Mouse (Mus musculus): ENCODE results near the gene Rnf207.

The Rnf207 gene

DNA sequence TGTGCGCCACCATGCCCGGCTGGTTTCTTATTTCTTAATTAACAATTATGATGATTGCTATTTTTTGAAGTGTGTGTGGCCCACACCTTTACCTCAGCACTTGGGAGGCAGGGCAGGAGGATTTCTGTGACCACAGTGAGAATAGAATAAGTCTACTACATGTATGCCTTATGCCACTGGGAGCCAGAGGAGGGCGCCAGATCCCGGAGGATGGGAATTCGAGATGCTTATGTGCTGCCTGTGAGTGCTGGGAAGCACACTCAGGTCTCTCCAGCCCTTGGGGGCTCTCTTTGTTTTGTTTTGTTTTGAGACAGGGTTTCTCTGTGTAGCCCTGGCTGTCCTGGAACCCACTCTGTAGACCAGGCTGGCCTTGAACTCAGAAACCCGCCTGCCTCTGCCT, 9.9 kb upstream of the Rnf207 start:
- DNase-seq (ENCODE audit: low spot score) = peak; percentile 72

DNA sequence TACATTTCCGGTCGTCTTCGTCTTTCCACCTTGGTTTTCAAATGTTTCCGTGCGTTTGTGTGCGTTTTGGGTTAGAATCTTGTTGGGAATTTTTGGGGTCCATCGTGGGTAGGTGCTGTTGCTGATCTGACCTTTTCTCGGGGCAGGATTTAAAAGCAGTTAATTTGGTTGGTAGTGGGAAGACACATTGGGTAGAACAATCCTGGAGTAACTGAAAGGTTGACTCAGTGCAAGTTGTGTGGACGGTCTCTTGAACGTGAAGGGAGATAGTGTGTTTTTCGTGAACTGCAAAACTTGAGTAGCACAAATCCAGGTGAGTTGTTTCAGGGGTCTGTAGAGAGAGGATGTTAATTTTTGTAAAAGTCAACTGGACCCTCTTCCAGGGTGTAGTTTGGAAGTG, 7.8 kb upstream of the Rnf207 start:
- no peak for DNase-seq (ENCODE audit: low spot score)

DNA sequence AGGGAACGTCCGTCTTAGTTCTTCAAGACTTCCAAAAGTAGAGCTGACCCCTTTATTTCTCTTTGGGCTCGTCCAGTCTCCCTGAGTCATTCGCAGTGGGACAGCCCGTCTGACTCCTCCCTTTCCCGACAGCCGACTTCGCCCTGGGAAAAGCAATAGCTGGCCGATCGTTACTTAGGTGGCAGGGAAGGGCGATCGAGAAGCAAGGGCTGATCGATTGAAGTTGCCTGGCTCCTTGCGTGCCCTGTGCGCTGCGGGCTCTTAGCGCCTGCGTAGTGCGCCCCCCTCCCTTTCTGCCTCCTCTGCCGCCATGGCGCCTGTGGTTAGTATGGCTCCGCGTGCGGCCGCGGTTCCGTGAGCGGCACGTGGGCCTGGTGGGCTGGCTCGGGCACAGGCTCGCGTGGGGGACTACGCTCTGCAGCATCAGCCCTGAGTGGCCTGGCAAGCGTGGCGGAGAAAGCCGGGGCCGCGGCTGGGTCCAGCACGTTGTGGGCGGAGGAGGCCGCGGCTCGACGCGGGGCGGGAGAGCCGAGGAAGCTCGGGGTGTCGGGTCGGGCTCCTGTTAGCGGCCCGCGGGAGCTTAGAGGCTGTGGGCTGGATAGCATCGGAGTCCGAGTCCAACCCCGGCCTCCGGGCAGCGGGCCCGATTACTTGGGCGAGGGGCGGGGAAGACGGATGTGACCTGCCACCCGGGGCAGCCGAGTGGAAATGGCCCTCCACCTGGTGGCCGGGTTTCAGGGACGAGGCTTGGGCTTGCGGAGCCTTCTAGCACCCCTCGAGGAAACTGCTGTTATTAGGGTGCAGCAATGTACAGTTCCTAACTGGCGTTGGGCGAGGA, 7.0 kb upstream of the Rnf207 start, which contains the start of gene Rpl22:
Gene Rpl22, plus strand, starts transcription at position 169 of the 838 bp plus-strand sequence.
- peak; percentile 98 for DNase-seq (ENCODE audit: low spot score)

DNA sequence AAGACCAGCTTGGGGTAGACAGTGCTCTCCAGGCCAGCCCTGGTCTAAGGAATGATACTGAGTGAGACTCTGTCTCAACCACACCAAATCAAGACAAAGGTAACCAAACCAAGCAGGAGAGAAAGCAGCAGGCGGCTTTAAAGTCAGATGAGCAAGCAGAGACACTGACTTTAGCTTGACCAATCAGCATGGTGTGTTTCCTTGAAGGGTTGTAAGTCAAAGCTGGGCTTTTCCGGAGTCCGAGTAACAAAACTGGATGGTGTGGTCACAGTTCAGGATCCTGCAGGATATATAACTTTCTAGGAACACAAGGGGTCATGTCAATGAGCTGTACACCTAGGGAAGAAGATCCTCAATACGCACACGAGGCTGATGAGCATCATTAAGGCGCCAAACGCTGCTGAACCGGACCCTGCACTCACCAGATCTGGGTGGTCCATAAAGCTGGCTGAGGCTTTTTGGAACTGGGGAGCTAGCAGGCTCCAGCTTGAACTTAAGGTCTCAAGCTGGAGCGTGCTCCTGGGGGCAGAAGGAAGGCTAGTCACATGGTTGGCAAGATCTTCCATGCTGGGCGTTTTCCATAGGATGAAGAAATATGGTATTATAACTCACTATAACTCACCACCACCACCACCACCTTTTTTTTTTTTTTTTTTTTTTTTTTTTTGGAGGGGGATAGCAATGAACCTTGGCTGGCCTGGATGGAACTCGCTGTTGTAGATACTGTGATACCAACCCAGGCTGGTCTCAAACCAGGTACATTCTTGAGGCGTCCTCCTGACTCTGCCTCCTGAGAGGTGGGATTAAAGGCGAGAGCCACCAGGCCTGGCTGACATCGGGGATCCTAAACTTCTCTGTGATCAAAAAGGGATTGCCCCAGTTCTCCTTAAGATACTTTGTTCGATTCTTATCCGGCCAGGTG, 6.1 kb upstream of the Rnf207 start:
- DNase-seq (ENCODE audit: low spot score) = no peak

DNA sequence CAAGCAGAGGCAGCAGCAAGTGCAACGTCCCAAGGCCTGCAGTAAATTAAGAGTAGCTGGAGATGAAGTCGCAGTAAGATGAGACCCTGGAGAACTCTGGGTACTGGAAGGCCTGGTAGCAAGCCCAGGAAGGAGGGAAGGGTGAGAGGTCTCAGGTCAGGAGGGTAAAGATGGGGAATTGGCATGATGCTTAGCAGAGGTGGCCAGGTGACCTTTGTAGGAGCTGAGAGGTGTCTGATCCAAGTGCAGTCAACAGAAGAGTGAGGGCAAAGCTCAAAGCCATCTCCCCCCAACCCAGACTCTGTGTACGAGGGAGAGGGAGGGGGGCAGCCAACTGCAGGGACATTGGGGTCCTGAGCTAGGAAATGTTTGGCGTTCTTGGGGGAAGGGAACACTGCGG, 2.7 kb upstream of the Rnf207 start:
- DNase-seq (ENCODE audit: low spot score) = no peak

DNA sequence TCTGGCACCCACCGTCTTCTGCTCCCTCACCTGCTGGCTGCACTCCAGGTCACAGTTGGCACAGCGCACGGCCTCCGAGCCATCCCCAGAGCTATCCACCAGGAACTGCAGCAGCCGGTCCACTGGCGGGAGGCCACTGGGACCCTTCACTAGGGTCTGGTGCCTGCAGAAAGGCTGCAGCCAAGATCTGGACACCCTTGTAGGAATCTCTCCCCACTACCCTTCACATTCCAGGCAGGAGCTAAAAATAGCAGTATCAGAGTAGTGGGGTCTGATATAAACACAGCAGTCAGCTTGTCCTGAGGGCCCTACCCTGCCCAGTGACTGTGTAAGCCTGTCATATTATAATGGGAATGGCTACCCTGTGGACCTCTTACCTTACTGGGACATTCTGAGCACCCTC, 1.2 kb downstream of the Rnf207 start:
- no peak for DNase-seq (ENCODE audit: low spot score)

DNA sequence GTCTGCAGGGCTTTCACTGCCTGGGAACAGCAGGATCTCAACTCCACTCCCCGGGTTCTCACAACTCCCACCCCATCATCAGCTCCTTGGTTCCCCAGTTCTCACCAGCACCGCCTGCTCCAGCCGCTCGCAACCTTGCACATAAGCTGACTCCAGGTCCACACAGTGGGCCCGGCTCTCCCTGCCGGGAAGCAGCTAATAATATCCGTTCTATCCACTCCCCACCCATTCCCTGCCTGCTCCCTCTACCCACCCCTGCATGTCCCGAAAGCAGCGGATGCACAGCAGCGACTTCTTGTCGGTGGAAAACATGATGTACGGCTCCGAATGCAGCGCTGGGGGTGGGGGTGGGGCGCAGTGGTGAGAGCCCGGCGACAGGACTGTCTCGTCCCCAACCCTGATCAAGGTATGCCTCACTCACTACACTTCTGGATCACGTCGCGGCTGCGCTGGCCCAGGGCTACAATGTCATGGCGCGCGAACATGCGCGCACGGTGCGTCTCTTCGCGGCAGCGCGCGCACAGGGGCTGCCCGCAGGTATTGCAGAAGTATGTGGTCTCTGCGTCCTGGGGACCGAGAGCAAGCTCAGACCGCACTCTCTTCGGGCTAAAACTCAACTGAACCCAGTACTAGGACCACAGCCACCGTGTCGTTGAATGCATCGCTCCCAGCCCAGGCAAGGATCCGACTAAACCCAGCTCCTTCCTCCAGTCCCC, 3.1 kb downstream of the Rnf207 start:
- no peak for DNase-seq (ENCODE audit: low spot score)

DNA sequence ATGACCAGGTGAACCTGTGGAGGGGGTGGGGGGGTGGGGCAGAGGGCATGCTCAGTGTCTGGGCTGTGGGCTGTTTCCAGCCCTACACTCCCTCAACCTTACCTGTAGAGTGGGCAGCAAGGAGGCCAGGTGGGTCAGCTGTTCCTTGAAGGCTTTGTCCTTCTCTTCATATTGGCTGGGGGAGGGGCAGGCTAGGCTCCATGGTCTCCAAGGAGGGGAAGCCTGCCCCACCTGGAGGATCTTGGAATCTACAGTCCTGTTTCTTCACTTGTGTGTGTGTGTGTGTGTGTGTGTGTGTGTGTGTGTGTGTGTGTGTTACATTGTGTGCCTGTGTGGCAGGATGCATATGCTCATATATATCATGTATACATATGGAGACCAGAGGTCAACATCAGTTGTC, 4.9 kb downstream of the Rnf207 start:
- DNase-seq (ENCODE audit: low spot score) = peak; percentile 64

DNA sequence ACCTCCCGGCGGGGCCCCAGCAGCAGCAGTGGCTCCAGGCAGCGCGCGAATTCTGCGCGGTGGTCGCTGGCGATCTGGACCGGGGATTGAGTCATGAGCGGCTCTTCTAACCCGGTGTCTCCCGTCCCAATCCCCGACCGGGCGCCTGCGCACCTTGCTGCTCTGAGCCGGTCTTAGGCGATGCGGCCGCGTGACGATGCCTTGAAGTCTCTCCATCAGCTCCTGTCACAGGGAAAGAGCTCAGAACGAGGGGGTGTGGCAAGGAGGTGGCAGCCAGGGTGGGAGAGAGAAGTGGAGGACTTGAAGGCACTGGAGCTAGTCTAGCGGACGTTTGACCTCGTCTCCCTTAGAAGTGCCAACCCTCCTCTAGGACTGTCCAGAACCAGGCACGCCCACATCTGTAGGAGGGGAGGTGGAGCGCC, 5.6 kb downstream of the Rnf207 start:
- DNase-seq (ENCODE audit: low spot score) = peak; percentile 58

DNA sequence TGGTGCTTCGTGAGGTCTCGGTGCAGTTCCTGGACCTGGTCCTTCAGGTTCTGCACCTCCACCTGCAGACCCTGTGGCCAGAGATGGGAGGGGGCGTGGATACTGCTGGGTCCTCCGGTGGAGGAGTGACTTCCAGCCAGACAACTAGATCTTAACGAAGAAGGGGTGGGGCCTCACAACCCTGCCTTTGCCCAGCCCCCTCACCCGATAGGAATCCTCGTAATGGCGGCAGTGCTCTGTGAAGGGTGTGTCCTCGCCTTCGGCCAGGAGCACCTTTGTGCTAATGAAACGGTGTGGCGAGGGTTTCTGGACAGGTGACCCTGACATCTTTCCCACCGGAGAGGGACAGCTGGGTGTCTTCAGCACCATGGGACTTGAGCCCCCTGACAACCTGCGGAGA, 6.6 kb downstream of the Rnf207 start:
- DNase-seq (ENCODE audit: low spot score) = no peak

DNA sequence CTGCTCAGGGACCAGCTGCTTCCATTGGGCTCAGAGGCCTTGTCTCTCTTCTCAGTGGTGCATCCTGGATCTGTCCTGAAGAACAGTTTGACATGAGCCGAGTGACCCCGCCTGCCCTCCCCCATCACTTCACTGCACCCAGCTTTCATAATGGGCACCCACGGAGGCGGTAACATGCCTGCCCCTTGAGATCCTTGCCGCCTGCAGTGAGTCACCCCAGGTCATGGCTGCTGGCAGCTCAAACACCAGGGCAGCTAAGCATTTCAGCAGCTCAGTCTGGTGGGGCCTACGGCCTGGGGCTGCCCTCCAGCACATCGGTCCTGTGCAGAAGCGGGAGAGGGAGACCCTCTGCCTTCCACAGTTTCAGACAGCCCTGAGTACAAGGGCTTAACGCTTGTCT, 11.3 kb downstream of the Rnf207 start:
- no peak for DNase-seq (ENCODE audit: low spot score)

DNA sequence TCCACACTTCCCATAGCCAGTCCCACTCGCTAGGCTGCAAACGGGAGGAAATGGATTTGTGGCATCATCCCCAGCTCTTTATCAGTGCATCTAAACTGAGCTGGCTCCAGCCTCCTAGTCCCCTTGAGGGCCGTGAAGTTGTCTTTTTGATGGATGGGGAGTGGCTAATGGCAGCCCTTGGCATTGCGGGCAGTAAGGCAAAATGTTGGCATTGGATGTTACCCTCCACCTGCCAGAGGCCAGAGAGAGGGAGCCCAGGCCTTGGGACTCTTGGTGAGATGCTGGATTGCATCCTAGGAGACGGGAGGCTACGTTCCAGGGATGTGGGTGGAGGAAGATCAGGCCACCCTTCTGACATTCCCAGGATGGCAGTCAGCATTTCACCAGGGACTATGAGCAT, 12.8 kb downstream of the Rnf207 start:
- DNase-seq (ENCODE audit: low spot score) = no peak

DNA sequence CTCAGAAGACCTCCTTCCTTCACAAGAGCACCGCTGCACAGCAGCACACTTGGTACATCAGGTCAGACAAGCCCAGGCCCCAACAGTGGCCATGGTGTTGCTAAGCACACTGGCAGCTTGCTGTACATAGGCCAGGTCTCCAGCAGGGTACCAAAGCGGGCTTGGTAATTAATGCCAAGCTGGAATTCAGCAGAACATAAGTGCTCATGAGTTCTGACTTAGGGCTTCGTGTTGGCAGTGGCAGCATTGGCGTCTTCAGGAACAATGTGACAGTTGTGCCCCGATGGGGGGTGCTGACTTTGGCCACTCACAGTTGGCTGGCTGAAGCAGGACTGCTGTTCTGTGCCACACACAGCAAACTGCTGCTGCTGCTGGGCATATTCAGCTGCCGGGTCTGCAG, 14.1 kb downstream of the Rnf207 start:
- DNase-seq (ENCODE audit: low spot score) = no peak

DNA sequence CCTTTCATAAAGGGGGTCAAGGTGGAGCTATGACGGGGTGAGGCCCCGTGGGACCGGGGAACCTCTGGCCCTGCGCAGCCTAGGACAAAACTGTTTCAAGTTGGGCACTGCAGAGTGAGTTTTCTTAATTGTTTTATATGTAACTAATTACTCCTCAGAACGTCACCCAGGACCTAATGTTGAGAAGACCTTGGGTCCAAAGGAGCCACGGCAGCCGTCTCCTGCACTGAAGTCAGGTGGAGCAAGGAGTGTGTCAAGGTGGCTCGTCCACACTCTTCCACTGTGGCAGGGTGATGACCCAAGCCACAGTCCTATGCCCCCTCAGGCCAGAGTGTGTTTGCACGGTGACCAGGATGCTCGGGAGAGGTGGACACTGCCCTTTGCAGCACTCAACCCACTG, 15.6 kb downstream of the Rnf207 start:
- no peak for DNase-seq (ENCODE audit: low spot score)

DNA sequence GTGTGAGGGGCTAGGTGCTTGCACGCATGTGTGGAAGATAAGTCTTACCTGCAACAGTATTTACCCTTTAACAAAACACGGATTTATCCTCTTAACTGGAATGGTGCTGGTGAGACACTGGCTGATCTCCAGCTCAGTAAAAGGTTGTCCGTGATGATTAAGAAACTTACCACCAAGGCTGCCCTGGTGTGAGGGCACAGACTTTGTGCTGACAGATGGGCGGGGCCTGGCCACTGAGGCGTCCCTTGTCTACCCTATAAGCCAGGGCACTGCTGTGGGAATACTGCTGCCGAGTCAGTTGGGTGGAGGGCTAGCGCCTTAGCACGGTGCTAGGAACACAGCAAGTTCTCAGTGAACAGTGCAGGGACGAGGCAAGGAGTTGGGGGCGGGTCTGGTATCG, 16.8 kb downstream of the Rnf207 start:
- no peak for DNase-seq (ENCODE audit: low spot score)

DNA sequence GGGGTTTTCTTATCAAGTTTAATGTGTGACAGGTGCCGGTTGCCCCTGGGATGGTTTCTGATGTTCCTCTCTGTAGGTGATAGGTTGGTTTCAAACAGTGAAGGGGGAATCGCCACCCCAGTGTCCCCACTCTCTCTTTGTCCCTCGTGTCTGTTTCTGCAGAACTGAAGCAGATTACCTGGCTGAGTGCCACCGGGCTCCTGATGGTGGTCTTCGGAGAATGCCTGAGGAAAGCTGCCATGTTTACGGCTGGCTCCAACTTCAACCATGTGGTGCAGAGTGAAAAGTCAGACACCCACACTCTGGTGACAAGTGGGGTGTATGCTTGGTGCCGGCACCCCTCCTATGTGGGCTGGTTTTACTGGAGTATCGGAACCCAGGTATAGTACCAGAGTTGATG, 18.4 kb downstream of the Rnf207 start:
- DNase-seq (ENCODE audit: low spot score) = no peak

DNA sequence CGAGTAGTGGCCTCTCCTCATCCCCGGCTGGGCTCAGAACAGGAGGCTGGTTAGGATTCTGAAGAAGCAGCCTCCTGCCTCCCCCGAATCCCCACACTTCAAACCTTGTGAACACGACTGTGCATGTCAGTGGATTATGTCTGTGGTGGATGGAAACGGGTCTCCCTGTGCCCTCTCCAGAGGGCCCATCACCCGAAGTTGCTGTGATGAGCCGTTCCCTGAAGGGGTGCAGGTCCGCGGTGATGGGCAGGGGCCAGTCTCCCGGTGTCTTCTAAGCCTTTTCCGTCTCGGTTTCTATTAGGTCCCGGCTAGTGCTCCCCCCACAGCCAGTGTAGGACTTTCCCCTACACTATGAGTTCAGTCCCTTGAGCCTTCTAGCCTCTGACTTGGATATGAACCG, 20.0 kb downstream of the Rnf207 start:
- no peak for DNase-seq (ENCODE audit: low spot score)

DNA sequence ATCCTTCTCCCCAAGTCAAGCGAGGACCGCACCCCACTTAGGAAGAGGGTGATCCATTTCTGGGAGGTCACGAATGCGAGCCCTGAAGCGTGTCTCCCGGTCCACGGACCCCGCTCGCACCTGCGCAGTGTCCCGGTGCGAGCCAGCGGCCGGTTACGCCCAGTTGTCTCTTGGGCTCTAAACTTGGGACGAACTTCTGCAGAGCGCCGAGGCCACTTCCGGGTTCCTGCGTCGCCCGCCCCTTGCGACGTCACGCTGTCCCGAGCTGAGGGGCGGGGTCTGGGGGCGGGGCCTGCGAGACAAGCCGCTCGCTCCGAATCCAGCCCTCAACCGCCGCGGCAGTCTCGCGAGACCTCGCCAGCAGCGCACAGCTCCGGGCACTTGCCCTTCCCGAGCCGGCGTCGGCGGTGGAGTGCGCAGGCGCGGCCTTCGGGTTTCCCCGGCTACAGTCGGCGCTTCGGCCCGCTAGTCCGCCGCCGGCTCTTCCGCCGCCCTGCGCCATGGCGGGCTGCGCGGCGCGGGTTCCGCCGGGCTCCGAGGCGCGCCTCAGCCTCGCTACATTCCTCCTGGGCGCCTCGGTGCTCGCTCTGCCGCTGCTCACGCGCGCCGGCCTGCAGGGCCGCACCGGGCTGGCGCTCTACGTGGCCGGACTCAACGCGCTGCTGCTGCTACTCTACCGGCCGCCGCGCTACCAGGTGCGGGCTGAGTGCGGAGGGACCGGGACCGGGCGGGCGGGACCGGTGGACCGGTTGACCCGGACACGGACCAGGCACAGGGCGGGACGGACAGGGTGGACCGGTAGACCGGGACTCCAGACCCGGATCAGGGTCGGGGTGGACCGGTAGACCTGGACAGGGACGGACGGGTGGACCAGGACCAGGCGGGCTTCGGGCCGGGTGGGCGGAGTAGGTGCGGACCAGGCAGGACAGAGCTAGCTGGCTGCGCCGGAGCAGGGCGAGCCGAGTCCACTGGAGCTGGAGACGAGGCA, 21.6 kb downstream of the Rnf207 start, which contains the start of gene Icmt:
Gene Icmt, plus strand, starts transcription at position 354 of the 988 bp plus-strand sequence.
- peak; percentile 98 for DNase-seq (ENCODE audit: low spot score)

DNA sequence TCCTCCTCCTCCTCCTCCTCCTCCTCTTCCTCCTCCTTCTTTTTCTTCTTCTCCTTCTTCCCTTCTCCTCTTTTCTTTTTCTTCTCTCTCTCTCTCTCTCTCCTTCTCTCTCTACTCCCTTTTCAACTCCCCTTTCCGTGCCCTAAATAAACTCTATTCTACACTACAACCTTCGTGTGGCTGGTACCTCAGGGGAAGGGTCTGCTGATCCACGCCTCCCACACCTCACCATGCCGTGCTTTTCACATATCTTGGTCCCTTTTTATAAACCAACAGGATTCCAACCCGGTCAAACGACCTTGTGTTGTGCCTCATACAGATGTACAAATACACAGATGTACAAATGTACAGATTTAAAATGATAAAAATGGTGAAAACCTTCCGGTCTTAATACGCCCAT, 22.4 kb downstream of the Rnf207 start:
- DNase-seq (ENCODE audit: low spot score) = no peak

DNA sequence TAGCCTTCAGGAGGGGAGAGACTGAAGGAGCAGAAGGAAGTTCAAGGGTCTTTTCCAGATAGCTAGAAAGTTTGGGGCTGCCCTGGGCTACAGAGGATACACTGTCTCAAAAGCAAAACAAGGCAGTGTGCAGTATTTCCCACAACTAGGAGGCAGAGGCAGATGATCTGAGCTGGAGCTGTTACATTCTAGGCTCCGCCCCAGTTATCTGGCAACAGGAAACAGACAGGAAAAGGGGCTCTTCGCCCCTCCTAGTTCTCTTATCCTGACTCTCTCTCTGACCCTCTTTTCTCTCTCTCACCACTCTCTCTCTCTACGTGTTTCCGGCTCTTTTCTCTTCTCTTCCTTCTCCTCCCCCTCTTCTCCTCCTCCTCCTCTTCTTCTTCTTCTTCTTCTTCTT, 22.9 kb downstream of the Rnf207 start:
- no peak for DNase-seq (ENCODE audit: low spot score)
